23 mouse cellular contexts compared by ENCODE assay signal in the genomic region with DNA sequence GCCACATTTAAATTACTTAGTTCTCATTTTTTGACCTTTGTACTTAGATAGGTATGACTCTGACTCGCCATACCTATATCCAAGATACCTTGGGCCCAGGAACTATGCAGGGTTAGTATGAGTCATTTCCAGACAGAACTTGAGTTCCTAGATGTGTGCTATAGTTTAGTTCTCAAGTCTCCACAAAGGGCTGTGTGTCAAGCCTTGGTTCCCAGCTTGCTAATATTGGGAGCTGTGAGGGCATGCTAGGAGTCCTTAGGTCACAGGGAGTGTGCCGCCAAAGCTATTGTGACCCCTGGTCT. TPM values are rescaled to one million over a fixed set of nuclear protein-coding genes. Genes with fewer than 3 reads are reported as not detected.
DNase-seq lines count a peak whose midpoint lies in the region; ATAC-seq and TF ChIP-seq lines count a peak whose summit lies in the region.
"Had no signal": no experiment of that assay in that cellular context is flagged by ENCODE, and none has a peak within 500 bp of the region (broad histone marks: within the 10 kb centered on the region; RNA-seq: fewer than 3 reads in every experiment).

No protein-coding gene starts in this region.

- H3K9ac ChIP-seq in liver, embryonic 12.5 days, result no peak overlapping the region
- H3K9ac ChIP-seq in liver, embryonic 11.5 days (ENCODE audit: low read depth, low read length), result no peak overlapping the region
- H3K9ac ChIP-seq in hindbrain, embryonic 14.5 days, result no peak overlapping the region
- H3K9ac ChIP-seq: embryonic facial prominence, embryonic 13.5 days; forebrain, embryonic 12.5 days; limb, embryonic 15.5 days had no signal

- ATAC-seq in liver, embryonic 12.5 days, result no peak
- no peak for ATAC-seq in liver, embryonic 11.5 days (replicated peaks; ENCODE audit: low FRiP score)
- ATAC-seq in hindbrain, embryonic 14.5 days (ENCODE audit: low FRiP score), result no peak
- ATAC-seq: hindbrain, postnatal 0 days; lung, postnatal 0 days had no signal

- 81% methylated on average over 2 of the region's 2 CpGs for WGBS in heart, embryonic 10.5 days
- 76% methylated on average over 2 of the region's 2 CpGs for WGBS in liver, embryonic 12.5 days (ENCODE audit: insufficient replicate concordance)
- WGBS in liver, embryonic 11.5 days, result 77% methylated on average over 2 of the region's 2 CpGs
- 45% methylated on average over 2 of the region's 2 CpGs for WGBS in small intestine, adult 2 months
- WGBS in hindbrain, embryonic 14.5 days, result 80% methylated on average over 2 of the region's 2 CpGs

- no peak for DNase-seq in heart, embryonic 10.5 days (ENCODE audit: low spot score)
- no peak for DNase-seq in heart, adult 8-10 months (ENCODE audit: low spot score)
- no peak for DNase-seq in liver, embryonic 11.5 days (ENCODE audit: low spot score)
- no peak for DNase-seq in hindbrain, embryonic 14.5 days (ENCODE audit: low spot score)
- no peak for DNase-seq in lung, postnatal 25 days (ENCODE audit: low spot score)
- DNase-seq: adrenal gland, postnatal 25 days; cerebellum, adult 8-10 months; cerebellum, postnatal 36 days; embryo, embryonic 11 days; left cerebral cortex, postnatal 4 days; right cerebral cortex, adult 18-20 months; thymus, postnatal 4 days had no signal

- no peaks in the 10 kb centered on the region for H3K27me3 ChIP-seq in heart, embryonic 10.5 days (ENCODE audit: insufficient read depth, poor library complexity, severe bottlenecking)
- H3K27me3 ChIP-seq in liver, embryonic 12.5 days (replicated peaks), result no peaks in the 10 kb centered on the region
- no peaks in the 10 kb centered on the region for H3K27me3 ChIP-seq in liver, embryonic 11.5 days (replicated peaks; ENCODE audit: control insufficient read depth, insufficient read depth, low read length)
- H3K27me3 ChIP-seq in small intestine, adult 2 months (ENCODE audit: control insufficient read depth, insufficient read depth, low read length), result no peaks in the 10 kb centered on the region
- no peaks in the 10 kb centered on the region for H3K27me3 ChIP-seq in hindbrain, embryonic 14.5 days (ENCODE audit: control insufficient read depth, insufficient read depth, low read length)
- H3K27me3 ChIP-seq: embryonic facial prominence, embryonic 13.5 days; forebrain, embryonic 12.5 days; limb, embryonic 15.5 days had no signal

- no peak for TF ChIP-seq POLR2A in small intestine, adult 2 months (IDR thresholded peaks at IDR 0.05; ENCODE audit: low read depth, low read length)

- H3K36me3 ChIP-seq in heart, embryonic 10.5 days, result no peaks in the 10 kb centered on the region
- no peaks in the 10 kb centered on the region for H3K36me3 ChIP-seq in liver, embryonic 12.5 days
- no peaks in the 10 kb centered on the region for H3K36me3 ChIP-seq in liver, embryonic 11.5 days (ENCODE audit: control insufficient read depth, insufficient read depth, low read length)
- no peaks in the 10 kb centered on the region for H3K36me3 ChIP-seq in small intestine, adult 2 months (ENCODE audit: control insufficient read depth, insufficient read depth, low read length)
- no peaks in the 10 kb centered on the region for H3K36me3 ChIP-seq in hindbrain, embryonic 14.5 days (replicated peaks; ENCODE audit: control insufficient read depth, insufficient read depth)
- H3K36me3 ChIP-seq: embryonic facial prominence, embryonic 13.5 days; forebrain, embryonic 12.5 days; limb, embryonic 15.5 days had no signal

- H3K9me3 ChIP-seq in heart, embryonic 10.5 days, result no peaks in the 10 kb centered on the region
- no peaks in the 10 kb centered on the region for H3K9me3 ChIP-seq in liver, embryonic 12.5 days (replicated peaks)
- H3K9me3 ChIP-seq in liver, embryonic 11.5 days (ENCODE audit: control insufficient read depth, low read length), result no peaks in the 10 kb centered on the region
- H3K9me3 ChIP-seq in hindbrain, embryonic 14.5 days (ENCODE audit: control insufficient read depth, low read length), result no peaks in the 10 kb centered on the region
- H3K9me3 ChIP-seq: embryonic facial prominence, embryonic 13.5 days; forebrain, embryonic 12.5 days; limb, embryonic 15.5 days had no signal

- H3K4me2 ChIP-seq in liver, embryonic 12.5 days, result no peak overlapping the region
- no peak overlapping the region for H3K4me2 ChIP-seq in liver, embryonic 11.5 days
- H3K4me2 ChIP-seq in hindbrain, embryonic 14.5 days (replicated peaks), result no peak overlapping the region
- H3K4me2 ChIP-seq: embryonic facial prominence, embryonic 13.5 days; forebrain, embryonic 12.5 days; heart, embryonic 11.5 days; limb, embryonic 15.5 days; midbrain, embryonic 11.5 days had no signal

- H3K27ac ChIP-seq in heart, embryonic 10.5 days, result peak overlapping the region; percentile 70
- H3K27ac ChIP-seq in liver, embryonic 12.5 days, result peak overlapping the region; percentile 81
- H3K27ac ChIP-seq in liver, embryonic 11.5 days (ENCODE audit: low read depth, low read length), result no peak overlapping the region
- peak overlapping the region; percentile 72; the same call in 1 of the 2 replicates for H3K27ac ChIP-seq in small intestine, adult 2 months (ENCODE audit: insufficient read depth, low read depth, low read length)
- no peak overlapping the region for H3K27ac ChIP-seq in hindbrain, embryonic 14.5 days
- H3K27ac ChIP-seq: embryonic facial prominence, embryonic 13.5 days; forebrain, embryonic 12.5 days; left cerebral cortex, adult 2 months; limb, embryonic 15.5 days had no signal

- no peak overlapping the region for H3K4me3 ChIP-seq in heart, embryonic 10.5 days
- no peak overlapping the region for H3K4me3 ChIP-seq in liver, embryonic 12.5 days
- H3K4me3 ChIP-seq in liver, embryonic 11.5 days (ENCODE audit: low read depth, low read length), result no peak overlapping the region
- no peak overlapping the region for H3K4me3 ChIP-seq in small intestine, adult 2 months (ENCODE audit: low read depth, low read length)
- no peak overlapping the region for H3K4me3 ChIP-seq in hindbrain, embryonic 14.5 days (replicated peaks; ENCODE audit: low read length)
- H3K4me3 ChIP-seq: embryonic facial prominence, embryonic 13.5 days; erythroblast, embryonic 14.5 days; forebrain, embryonic 12.5 days; left cerebral cortex, adult 2 months; limb, embryonic 15.5 days had no signal

- no peak for TF ChIP-seq CTCF in small intestine, adult 2 months (IDR thresholded peaks at IDR 0.05; ENCODE audit: extremely low read depth, insufficient read length, insufficient replicate concordance, low read depth, low read length)

- H3K4me1 ChIP-seq in heart, embryonic 10.5 days, result peaks cover 46% of the 10 kb centered on the region
- H3K4me1 ChIP-seq in liver, embryonic 12.5 days, result peaks cover 96% of the 10 kb centered on the region
- H3K4me1 ChIP-seq in liver, embryonic 11.5 days (replicated peaks; ENCODE audit: control insufficient read depth, insufficient read depth, low read length), result peaks cover 59% of the 10 kb centered on the region
- peaks cover 35% of the 10 kb centered on the region for H3K4me1 ChIP-seq in small intestine, adult 2 months (ENCODE audit: control insufficient read depth, insufficient read depth, insufficient read length, low read length)
- peaks cover 5% of the 10 kb centered on the region for H3K4me1 ChIP-seq in hindbrain, embryonic 14.5 days (replicated peaks; ENCODE audit: control insufficient read depth, insufficient read depth, low read length)
- H3K4me1 ChIP-seq: embryonic facial prominence, embryonic 13.5 days had no signal

RNA-seq across cellular contexts. Expression of gene Cpeb4, which starts 43.3 kb away (rescaled TPM):
- 5.4 and 8.3 TPM in 2 replicates for polyA plus RNA-seq in heart, embryonic 10.5 days (2016; fragmentation: Nextera tagmentation; extraction: Ambion mirVana)
- 100 to 1,000 TPM in 1 of 4 experiments, 10 to 100 TPM in 3; 71.7 to 102 (median 85.1) TPM for total RNA-seq in heart, adult 8-10 months (2022)
- polyA plus RNA-seq in liver, embryonic 12.5 days (2016; fragmentation: Nextera tagmentation; extraction: Ambion mirVana), result 21.5 and 24.7 TPM in 2 replicates
- 14.4 and 15.8 TPM in 2 replicates for polyA plus RNA-seq in liver, embryonic 11.5 days (2014; fragmentation: Nextera tagmentation; extraction: Ambion mirVana)
- polyA plus RNA-seq in small intestine, adult 2 months (2012; rRNA removed), result 2.7 and 4.9 TPM in 2 replicates
- polyA plus RNA-seq in hindbrain, embryonic 14.5 days (2014; fragmentation: Nextera tagmentation; extraction: Ambion mirVana), result 37.6 and 40.9 TPM in 2 replicates

Comparison
In these comparisons a context has a peak if more than half of its experiments do, and no peak if none do; other contexts are left out.
1. H3K27ac ChIP-seq: peak in heart, embryonic 10.5 days (single experiment), liver, embryonic 12.5 days (single experiment) and small intestine, adult 2 months (single experiment); none in liver, embryonic 11.5 days (single experiment) and hindbrain, embryonic 14.5 days (single experiment).